ENCODE assay signal across 1 mouse cellular context in the genomic region with DNA sequence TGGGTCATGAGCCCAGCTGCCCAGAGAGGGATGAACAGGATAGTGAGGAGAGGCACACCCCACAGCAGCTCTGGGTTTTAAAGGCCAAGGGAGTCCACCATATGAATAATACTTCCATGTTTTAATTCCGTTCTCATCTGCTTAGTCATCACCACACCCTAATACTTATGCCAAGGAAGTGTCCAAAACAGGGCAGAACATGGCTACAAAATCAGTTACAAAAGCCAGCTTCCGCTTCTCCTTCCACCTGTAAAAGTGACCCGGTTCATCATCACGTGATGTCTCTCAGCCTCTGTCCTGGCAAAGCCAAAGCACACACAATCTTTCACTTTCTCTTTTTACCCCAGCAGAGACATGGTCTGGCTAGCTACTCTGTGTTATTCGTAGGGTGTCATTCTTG.
TF ChIP-seq lines count a peak whose summit lies in the region.

No protein-coding gene starts in this region.

TF ChIP-seq in MEL, 35 proteins besides CTCF, POLR2A, EP300 and RAD21 (continued from another document):
- TF ChIP-seq JUND (IDR thresholded peaks at IDR 0.05; ENCODE audit: low read depth, low read length), result no peak; the same call in 1 of the 2 replicates
- peak; percentile 56; the same call in 1 of the 2 replicates for TF ChIP-seq ELF1 (IDR thresholded peaks at IDR 0.05; ENCODE audit: low read depth, low read length)
- peak; percentile 49; the same call in 1 of the 2 replicates for TF ChIP-seq HCFC1 (IDR thresholded peaks at IDR 0.05; ENCODE audit: low read depth, low read length)
- TF ChIP-seq TAL1 (IDR thresholded peaks at IDR 0.05; ENCODE audit: low read length), result no peak
- no peak for TF ChIP-seq POLR2AphosphoS2 (IDR thresholded peaks at IDR 0.05; ENCODE audit: low read length)
- peak; percentile 95 for TF ChIP-seq ETS1 (IDR thresholded peaks at IDR 0.05; ENCODE audit: low read depth, low read length)
- TF ChIP-seq MAZ (IDR thresholded peaks at IDR 0.05; ENCODE audit: low read depth, low read length), result no peak
